Mouse (Mus musculus): ENCODE measurements at regions not wholly inside any gene's neighbourhood (a gene's known extent, or its start where the extent isn't known, plus 50 kb on each side); places are given as distances from the start of the nearest gene placed in this dataset.

GRCm38 (mm10) chr10:66815951-66816350 is 280.0 kb upstream of the Jmjd1c start:
- TF ChIP-seq CTCF (conservative IDR thresholded peaks at IDR 0.05; ENCODE audit: low read length) (no peak), NANOG (IDR thresholded peaks at IDR 0.05; ENCODE audit: borderline replicate concordance, low read length) (no peak)
